Mouse (Mus musculus) liver, embryonic 11.5 days (tissue): ENCODE results near the gene Rgl2. TPM values are rescaled to one million over a fixed set of nuclear protein-coding genes. Genes with fewer than 3 reads are reported as not detected.
A peak's percentile ranks its signal among the peaks of the same experiment; 100 is the strongest.
"Not testable (repeated sequence)": the region's sequence is repeated elsewhere in the genome, so short reads cannot be mapped to it uniquely, and the experiment has no call there.

Experiments
- ATAC-seq: fragments of 200-750 bp; cut with Nextera tagmentation; replicated peaks from 2 replicates; pipeline ENCODE4 v1.8.0; 2017; ENCODE audit warnings: moderate number of reproducible peaks, mild to moderate bottlenecking, moderate TSS enrichment, moderate library complexity; ENCODE audit not compliant: low FRiP score
- DNase-seq: peaks from one replicate; pipeline ENCODE4 v3.0.0-alpha.2; 2017; ENCODE audit warnings: low spot score
- H3K27ac ChIP-seq: fragments of 300-500 bp; sonication (generic); 2 replicates; pipeline ENCODE4 v1.5.1; 2014; ENCODE audit warnings: mild to moderate bottlenecking, low read depth, low read length, control low read depth
- H3K27me3 ChIP-seq: fragments of 300-500 bp; sonication (generic); replicated peaks from 2 replicates; pipeline ENCODE4 v1.6.1; 2014; ENCODE audit warnings: low read length, mixed read lengths; ENCODE audit not compliant: control insufficient read depth, insufficient read depth
- H3K36me3 ChIP-seq: fragments of 300-500 bp; sonication (generic); 2 replicates; pipeline ENCODE4 v1.6.1; 2014; ENCODE audit warnings: mild to moderate bottlenecking, low read length, moderate library complexity, mixed read lengths; ENCODE audit not compliant: control insufficient read depth, insufficient read depth
- H3K4me1 ChIP-seq: fragments of 300-500 bp; sonication (generic); replicated peaks from 2 replicates; pipeline ENCODE4 v1.6.1; 2014; ENCODE audit warnings: low read length, mixed read lengths; ENCODE audit not compliant: control insufficient read depth, insufficient read depth
- H3K4me2 ChIP-seq: fragments of 300-500 bp; sonication (generic); 2 replicates; pipeline ENCODE4 v1.6.1; 2014; ENCODE audit warnings: mild to moderate bottlenecking, control low read depth, moderate library complexity
- H3K4me3 ChIP-seq: fragments of 300-500 bp; sonication (generic); 2 replicates; pipeline ENCODE4 v1.5.1; 2014; ENCODE audit warnings: low read depth, low read length, control low read depth
- H3K9ac ChIP-seq: fragments of 300-500 bp; sonication (generic); 2 replicates; pipeline ENCODE4 v1.6.1; 2014; ENCODE audit warnings: low read depth, low read length, control low read depth
- H3K9me3 ChIP-seq: fragments of 300-500 bp; sonication (generic); 2 replicates; pipeline ENCODE4 v1.6.1; 2016; ENCODE audit warnings: low read length, inconsistent platforms, mixed read lengths; ENCODE audit not compliant: control insufficient read depth
- WGBS: fragments of 180-500 bp; shearing (Covaris S2); extraction: QIAGEN DNeasy Blood & Tissue Kit; methylation state at CpG from one replicate; pipeline ENCODE4 v1.1.7; 2014; 5-methylcytosine and 5-hydroxymethylcytosine counted together
- polyA plus RNA-seq: library from polyadenylated mRNA; unstranded; fragments of >200 nt; fragmentation: Nextera tagmentation; extraction: Ambion mirVana; gene quantifications from 2 replicates; pipeline ENCODE4 v1.2.1, GENCODE M21; 2014

Rgl2 gene
- polyA plus RNA-seq, 1 experiment from 2014 or later, result 25.6 TPM

DNA sequence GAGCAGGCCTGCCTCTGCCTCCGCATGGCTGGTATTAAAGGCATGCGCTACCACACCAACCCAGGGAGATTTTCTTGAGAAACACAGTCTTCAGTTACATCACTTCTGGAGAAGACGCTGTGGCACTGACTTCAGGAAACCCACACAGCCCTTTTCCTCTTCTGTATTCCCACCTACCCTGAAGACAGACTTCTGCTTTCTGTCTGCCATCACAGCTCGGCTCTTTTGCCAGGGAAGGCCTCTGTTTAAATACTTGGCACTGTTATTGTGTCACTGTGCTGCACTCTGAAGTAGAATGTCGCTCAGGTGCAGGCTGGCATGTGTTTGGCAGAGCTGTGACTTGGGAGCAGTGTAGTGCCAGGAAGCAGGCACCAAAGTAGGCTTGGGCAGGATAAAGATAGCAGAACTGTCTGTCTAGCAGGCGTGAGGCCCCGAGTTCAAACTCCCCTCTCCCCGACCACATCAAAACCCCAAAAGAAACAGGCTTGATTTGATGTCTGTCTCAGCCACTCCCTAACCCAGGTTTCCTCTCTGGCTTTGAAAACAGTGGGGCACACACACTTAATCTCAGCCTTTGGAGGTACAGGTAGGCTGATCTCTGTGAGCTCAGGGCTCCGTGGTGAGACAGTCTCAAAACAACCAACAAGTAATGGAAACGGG is 18.2 kb downstream of the Rgl2 start:
- Histone ChIP-seq H3K9ac (no peak overlapping the region), H3K27ac (no peak overlapping the region), H3K36me3 (peaks cover 41% of the 10 kb centered on the region), H3K4me2 (no peak overlapping the region; the same call in 1 of the 2 replicates), H3K27me3 (no peaks in the 10 kb centered on the region), H3K9me3 (no peaks in the 10 kb centered on the region), H3K4me1 (peaks cover 27% of the 10 kb centered on the region), H3K4me3 (no peak overlapping the region)
- DNase-seq (no peak), ATAC-seq (no peak)
- 76% methylated on average over 10 of the region's 10 CpGs for WGBS

- DNase-seq, result no peak
- peaks cover 44% of the 10 kb centered on the region for H3K36me3 ChIP-seq
These were observed 19.0 kb downstream of the Rgl2 start for GRCm38 (mm10) chr17:33948090-33948904.

GRCm38 (mm10) chr17:33948905-33949537 is 19.7 kb downstream of the Rgl2 start:
- no peak overlapping the region for H3K27ac ChIP-seq
- ATAC-seq, result no peak
- peaks cover 42% of the 10 kb centered on the region for H3K4me1 ChIP-seq
- no peak overlapping the region for H3K4me3 ChIP-seq
- H3K27me3 ChIP-seq, result no peaks in the 10 kb centered on the region
- H3K36me3 ChIP-seq, result peaks cover 44% of the 10 kb centered on the region
- no peaks in the 10 kb centered on the region for H3K9me3 ChIP-seq
- no peak overlapping the region for H3K4me2 ChIP-seq
- H3K9ac ChIP-seq, result no peak overlapping the region
- DNase-seq, result no peak
- WGBS, result 86% methylated on average over 19 of the region's 19 CpGs

More at GRCm38 (mm10) chr17:33948090-33948904, 19.0 kb downstream of the Rgl2 start:
- 88% methylated on average over 22 of the region's 22 CpGs for WGBS
- no peak overlapping the region for H3K27ac ChIP-seq
- H3K4me3 ChIP-seq, result no peak overlapping the region
- H3K27me3 ChIP-seq, result no peaks in the 10 kb centered on the region
- H3K4me1 ChIP-seq, result peaks cover 34% of the 10 kb centered on the region
- H3K4me2 ChIP-seq, result no peak overlapping the region
- ATAC-seq, result no peak
- no peak overlapping the region for H3K9ac ChIP-seq
- no peaks in the 10 kb centered on the region for H3K9me3 ChIP-seq

GRCm38 (mm10) chr17:33950131-33950625 is 20.8 kb downstream of the Rgl2 start:
- H3K9me3 ChIP-seq, result no peaks in the 10 kb centered on the region
- peaks cover 41% of the 10 kb centered on the region for H3K36me3 ChIP-seq
- H3K4me1 ChIP-seq, result peaks cover 48% of the 10 kb centered on the region
- no peak for ATAC-seq
- WGBS, result 70% methylated on average over 10 of the region's 10 CpGs
- H3K27ac ChIP-seq, result peak overlapping the region; percentile 90
- H3K27me3 ChIP-seq, result no peaks in the 10 kb centered on the region
- H3K4me3 ChIP-seq, result peak overlapping the region; percentile 85
- no peak for DNase-seq
- H3K4me2 ChIP-seq, result peak overlapping the region; percentile 100
- peak overlapping the region; percentile 72 for H3K9ac ChIP-seq

GRCm38 (mm10) chr17:33951021-33951946 is 21.9 kb downstream of the Rgl2 start, which contains the start of gene B3galt4:
Gene B3galt4 (minus strand): TSS chr17:33951488.
- H3K4me3 ChIP-seq, result peak within 1 kb of the TSS; percentile 85
- H3K27me3 ChIP-seq, result no peaks in the 10 kb centered on the region
- H3K36me3 ChIP-seq, result peaks cover 38% of the 10 kb centered on the region
- H3K4me2 ChIP-seq, result peak within 1 kb of the TSS; percentile 100
- H3K9ac ChIP-seq, result peak within 1 kb of the TSS; percentile 97
- no peaks in the 10 kb centered on the region for H3K9me3 ChIP-seq
- H3K27ac ChIP-seq, result peak within 1 kb of the TSS; percentile 90
- WGBS, result under 1% methylated on average over 45 of the region's 45 CpGs
- ATAC-seq, result peak; percentile 80
- peak; percentile 92 for DNase-seq
- peaks cover 48% of the 10 kb centered on the region for H3K4me1 ChIP-seq

DNA sequence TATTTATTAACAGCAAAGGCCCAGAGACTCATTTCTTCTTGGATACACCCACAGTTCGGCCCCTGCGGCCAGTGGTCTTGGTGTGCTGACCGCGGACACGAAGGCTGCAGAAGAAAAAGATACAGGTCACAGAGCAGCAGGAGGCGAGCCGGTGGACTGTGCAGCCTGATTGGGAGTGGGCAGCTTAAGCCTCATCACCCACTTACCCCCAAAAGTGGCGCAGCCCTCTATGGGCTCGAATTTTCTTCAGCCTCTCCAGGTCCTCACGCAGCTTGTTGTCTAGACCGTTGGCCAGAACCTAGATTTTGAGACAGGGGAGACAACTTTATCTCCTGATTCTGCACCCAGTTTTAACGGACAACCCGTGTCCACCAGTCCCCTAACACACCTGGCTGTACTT is 22.7 kb downstream of the Rgl2 start:
- not testable (repeated sequence) for H3K9me3 ChIP-seq, H3K27me3 ChIP-seq, ATAC-seq, DNase-seq
- peaks cover 38% of the 10 kb centered on the region for H3K36me3 ChIP-seq
- 66% methylated on average over 13 of the region's 13 CpGs for WGBS
- peak overlapping the region; percentile 90 for H3K27ac ChIP-seq
- peak overlapping the region; percentile 85 for H3K4me3 ChIP-seq
- peak overlapping the region; percentile 100 for H3K4me2 ChIP-seq
- H3K4me1 ChIP-seq, result peaks cover 48% of the 10 kb centered on the region
- H3K9ac ChIP-seq, result peak overlapping the region; percentile 97; the same call in 1 of the 2 replicates

DNA sequence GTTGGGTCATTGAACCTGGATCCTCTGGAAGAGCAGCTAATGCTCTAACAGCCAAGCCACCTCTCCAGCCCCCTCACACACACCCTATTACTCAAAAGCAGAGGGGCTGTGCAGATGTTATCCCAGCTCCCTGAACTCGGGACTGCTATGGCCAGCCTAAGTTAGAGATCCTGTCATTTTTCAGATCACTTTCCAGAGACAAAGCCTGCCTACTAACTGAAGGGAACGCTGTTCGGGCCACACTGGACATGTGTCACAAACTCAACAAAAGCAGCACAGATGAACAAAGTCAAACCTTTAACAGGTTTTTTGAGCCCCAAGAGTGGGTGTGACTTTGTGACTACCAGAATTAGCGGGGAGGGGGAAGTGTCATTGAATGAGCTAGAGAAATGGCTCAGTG is 23.5 kb downstream of the Rgl2 start:
- 64% methylated on average over 4 of the region's 4 CpGs for WGBS
- H3K4me2 ChIP-seq, result peak overlapping the region; percentile 100
- peak overlapping the region; percentile 97 for H3K9ac ChIP-seq
- no peaks in the 10 kb centered on the region for H3K9me3 ChIP-seq
- H3K27me3 ChIP-seq, result no peaks in the 10 kb centered on the region
- peak overlapping the region; percentile 90 for H3K27ac ChIP-seq
- DNase-seq, result no peak
- ATAC-seq, result no peak
- peaks cover 34% of the 10 kb centered on the region for H3K36me3 ChIP-seq
- peak overlapping the region; percentile 85 for H3K4me3 ChIP-seq
- H3K4me1 ChIP-seq, result peaks cover 50% of the 10 kb centered on the region

DNA sequence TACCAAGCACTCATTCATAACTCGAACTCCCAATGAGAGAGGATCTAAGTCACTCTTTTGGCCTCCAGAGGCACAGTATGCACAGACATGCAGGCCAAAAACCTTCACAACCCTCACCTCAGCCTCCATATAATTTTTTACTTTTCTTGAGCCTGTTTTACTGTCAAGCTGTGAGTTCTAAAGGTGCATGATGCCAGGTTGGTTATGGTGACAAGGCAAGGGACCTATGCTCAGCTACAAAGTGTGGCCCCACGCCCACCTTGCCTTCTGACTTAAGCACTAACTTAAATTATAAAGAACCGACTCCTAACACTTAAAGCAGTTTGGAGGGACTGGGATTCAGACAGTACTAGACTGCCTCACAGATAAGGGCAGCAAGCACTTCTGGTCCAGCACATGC is 24.0 kb downstream of the Rgl2 start:
- H3K4me1 ChIP-seq, result peaks cover 50% of the 10 kb centered on the region

More for the DNA sequence above, 24.0 kb downstream of the Rgl2 start:
- Histone ChIP-seq H3K4me2 (peak overlapping the region; percentile 100), H3K27me3 (no peaks in the 10 kb centered on the region), H3K9me3 (no peaks in the 10 kb centered on the region), H3K36me3 (peaks cover 34% of the 10 kb centered on the region), H3K9ac (peak overlapping the region; percentile 97), H3K27ac (peak overlapping the region; percentile 90), H3K4me3 (peak overlapping the region; percentile 85)
- 61% methylated on average over 3 of the region's 3 CpGs for WGBS
- ATAC-seq, result no peak
- DNase-seq, result no peak
